Mouse (Mus musculus): ENCODE results near the gene Mfsd2a.

GRCm38 (mm10) chr4:122992276-122992675 is 31.3 kb upstream of the Mfsd2a start:
- TF ChIP-seq CTCF (IDR thresholded peaks at IDR 0.05) = no peak
- TF ChIP-seq EP300 (IDR thresholded peaks at IDR 0.05) = no peak
